Mouse (Mus musculus): Measurements from ENCODE around the gene Khdc1a. TPM values are rescaled to one million over a fixed set of nuclear protein-coding genes. Genes with fewer than 3 reads are reported as not detected.
A peak's percentile ranks its signal among the peaks of the same experiment; 100 is the strongest.
"Not testable (repeated sequence)": the region's sequence is repeated elsewhere in the genome, so short reads cannot be mapped to it uniquely, and the experiment has no call there.

The Khdc1a gene
- not detected for total RNA-seq (2021)
- long read RNA-seq, experiment 1, result 0 reads
- long read RNA-seq, experiment 2, result 0 reads

GRCm38 (mm10) chr1:21349341-21349740 is at the start of gene Khdc1a:
Khdc1a (plus strand) TSS chr1:21349641.
- no peak for DNase-seq

GRCm38 (mm10) chr1:21299826-21300225 is 49.6 kb upstream of the Khdc1a start:
- no peak for DNase-seq

GRCm38 (mm10) chr1:21301686-21302085 is 47.8 kb upstream of the Khdc1a start:
- no peak for DNase-seq

GRCm38 (mm10) chr1:21304174-21304573 is 45.3 kb upstream of the Khdc1a start:
- DNase-seq, result no peak

GRCm38 (mm10) chr1:21304646-21305045 is 44.8 kb upstream of the Khdc1a start:
- peak in 1 of 2 experiments; percentile 7 for DNase-seq

GRCm38 (mm10) chr1:21305443-21305842 is 44.0 kb upstream of the Khdc1a start:
- no peak for DNase-seq

- DNase-seq, result peak in 1 of 2 experiments; percentile 6
These were observed 35.1 kb upstream of the Khdc1a start for GRCm38 (mm10) chr1:21314336-21314735.

GRCm38 (mm10) chr1:21315756-21316155 is 33.7 kb upstream of the Khdc1a start:
- no peak for DNase-seq

- no peak for DNase-seq
These were observed 33.1 kb upstream of the Khdc1a start for GRCm38 (mm10) chr1:21316305-21316704.

GRCm38 (mm10) chr1:21318202-21318601 is 31.2 kb upstream of the Khdc1a start:
- DNase-seq, result no peak

- not testable (repeated sequence) for DNase-seq
These were observed 29.2 kb upstream of the Khdc1a start for GRCm38 (mm10) chr1:21320271-21320670.

- DNase-seq, result no peak
These were observed 27.8 kb upstream of the Khdc1a start for GRCm38 (mm10) chr1:21321656-21322055.

GRCm38 (mm10) chr1:21323996-21324574 is 25.4 kb upstream of the Khdc1a start:
- no peak for DNase-seq

- no peak for DNase-seq
These were observed 24.8 kb upstream of the Khdc1a start for GRCm38 (mm10) chr1:21324633-21325032.

- no peak for DNase-seq
These were observed 22.7 kb upstream of the Khdc1a start for GRCm38 (mm10) chr1:21326733-21327132.

- not testable (repeated sequence) for DNase-seq
These were observed 18.3 kb upstream of the Khdc1a start for GRCm38 (mm10) chr1:21331161-21331560.

GRCm38 (mm10) chr1:21333222-21333973 is 16.0 kb upstream of the Khdc1a start:
- peak in 1 of 2 experiments; percentile 32 for DNase-seq

GRCm38 (mm10) chr1:21335836-21336235 is 13.6 kb upstream of the Khdc1a start:
- no peak for DNase-seq

GRCm38 (mm10) chr1:21340745-21341144 is 8.7 kb upstream of the Khdc1a start:
- DNase-seq, result no peak

- DNase-seq, result peak; percentile 44 to 78
These were observed 5.2 kb upstream of the Khdc1a start for GRCm38 (mm10) chr1:21344253-21344652.

- not testable (repeated sequence) for DNase-seq
These were observed 4.7 kb upstream of the Khdc1a start for GRCm38 (mm10) chr1:21344752-21345151.

- DNase-seq, result not testable (repeated sequence)
These were observed 18.6 kb downstream of the Khdc1a start, which contains the start of gene Khdc1c for GRCm38 (mm10) chr1:21368031-21368430. Khdc1c (plus strand) TSS chr1:21368331.

- DNase-seq, result no peak
These were observed 33.8 kb downstream of the Khdc1a start, which contains the start of gene Khdc1b for GRCm38 (mm10) chr1:21383256-21383655. Khdc1b (plus strand) TSS chr1:21383556.

All from adrenal gland, postnatal 36 days (tissue).